Comparison of ENCODE assay signal across 9 mouse cellular contexts in the genomic region with DNA sequence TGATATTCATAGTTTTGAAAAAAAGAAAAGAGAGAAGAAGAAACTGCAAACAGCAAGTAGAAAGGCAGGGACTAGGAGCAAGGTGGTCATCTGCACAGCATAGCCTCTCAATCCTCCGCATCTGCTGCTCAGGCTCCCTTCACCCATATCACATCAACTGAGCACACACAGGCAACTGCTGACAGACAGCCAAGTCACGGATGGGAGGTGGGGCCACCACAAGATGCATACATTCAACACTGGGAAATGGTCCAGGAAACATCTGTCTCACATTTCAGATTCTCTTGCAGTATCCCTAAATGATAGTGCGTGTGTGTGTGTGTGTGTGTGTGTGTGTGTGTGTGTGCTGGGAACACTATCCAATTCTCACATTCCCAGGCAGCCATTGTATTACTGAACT.
DNase-seq lines count a peak whose midpoint lies in the region; ATAC-seq lines count a peak whose summit lies in the region.
"Had no signal": no experiment of that assay in that cellular context is flagged by ENCODE, and none has a peak within 500 bp of the region (broad histone marks: within the 10 kb centered on the region; RNA-seq: fewer than 3 reads in every experiment).

No protein-coding gene starts in this region.

- no peak overlapping the region for H3K4me2 ChIP-seq in neural tube, embryonic 11.5 days (ENCODE audit: low read depth)
- H3K4me2 ChIP-seq in limb, embryonic 11.5 days (ENCODE audit: low read depth, severe bottlenecking) = peak overlapping the region; percentile 28

- H3K9ac ChIP-seq in neural tube, embryonic 11.5 days (ENCODE audit: low read length) = no peak overlapping the region
- peak overlapping the region; percentile 39 for H3K9ac ChIP-seq in limb, embryonic 11.5 days (ENCODE audit: low read length)

- DNase-seq in heart, embryonic 10.5 days (ENCODE audit: low spot score) = peak; percentile 80
- DNase-seq in heart, postnatal 36 days = no peak
- DNase-seq in neural tube, embryonic 11.5 days (ENCODE audit: low spot score) = no peak
- DNase-seq in neural tube, embryonic 10.5 days (ENCODE audit: extremely low spot score, low spot score) = no peak
- DNase-seq in limb, embryonic 11.5 days (ENCODE audit: low spot score) = no peak
- no peak for DNase-seq in adrenal gland, adult (ENCODE audit: inconsistent age in 2 of 2, low spot score in 1 of 2)
- DNase-seq in thymus, postnatal 0 days (ENCODE audit: low spot score) = no peak
- DNase-seq in urinary bladder, postnatal 14 days (ENCODE audit: low spot score) = no peak
- DNase-seq: B cell, adult 2 months had no signal

- peaks cover 67% of the 10 kb centered on the region for H3K4me1 ChIP-seq in heart, embryonic 10.5 days
- H3K4me1 ChIP-seq in neural tube, embryonic 11.5 days (ENCODE audit: control insufficient read depth, insufficient read depth, low read length) = peaks cover 57% of the 10 kb centered on the region
- peaks cover 87% of the 10 kb centered on the region for H3K4me1 ChIP-seq in limb, embryonic 11.5 days (ENCODE audit: control insufficient read depth, insufficient read depth, low read length)

- peak; percentile 51; the same call in 1 of the 2 replicates for ATAC-seq in neural tube, embryonic 11.5 days (ENCODE audit: insufficient read depth, low FRiP score, low TSS enrichment)
- ATAC-seq in limb, embryonic 11.5 days (ENCODE audit: insufficient number of reproducible peaks, low FRiP score, low TSS enrichment, low read depth) = no peak

- H3K27me3 ChIP-seq in heart, embryonic 10.5 days (ENCODE audit: insufficient read depth, poor library complexity, severe bottlenecking) = no peaks in the 10 kb centered on the region
- H3K27me3 ChIP-seq in neural tube, embryonic 11.5 days (ENCODE audit: control insufficient read depth, insufficient read depth, low read length) = no peaks in the 10 kb centered on the region
- no peaks in the 10 kb centered on the region for H3K27me3 ChIP-seq in limb, embryonic 11.5 days (ENCODE audit: control insufficient read depth, insufficient read depth, low read length)

- peaks cover 13% of the 10 kb centered on the region for H3K36me3 ChIP-seq in heart, embryonic 10.5 days
- peaks cover 3% of the 10 kb centered on the region; the same call in 1 of the 2 replicates for H3K36me3 ChIP-seq in neural tube, embryonic 11.5 days (ENCODE audit: control insufficient read depth, insufficient read depth, low read length)
- peaks cover 4% of the 10 kb centered on the region for H3K36me3 ChIP-seq in limb, embryonic 11.5 days (ENCODE audit: control insufficient read depth, insufficient read depth, low read length)

- 24% methylated on average over 3 of the region's 3 CpGs for WGBS in heart, embryonic 10.5 days
- WGBS in neural tube, embryonic 11.5 days = 44% methylated on average over 3 of the region's 3 CpGs
- 23% methylated on average over 3 of the region's 3 CpGs for WGBS in limb, embryonic 11.5 days

- peak overlapping the region; percentile 83 for H3K27ac ChIP-seq in heart, embryonic 10.5 days
- H3K27ac ChIP-seq in neural tube, embryonic 11.5 days (ENCODE audit: low read depth, low read length) = peak overlapping the region; percentile 67
- H3K27ac ChIP-seq in limb, embryonic 11.5 days (replicated peaks; ENCODE audit: low read depth, low read length) = peak overlapping the region; percentile 95

- intact Hi-C loops in heart, postnatal 36 days (cut with DNase I) = no loop called here

- H3K9me3 ChIP-seq in heart, embryonic 10.5 days = no peaks in the 10 kb centered on the region
- no peaks in the 10 kb centered on the region for H3K9me3 ChIP-seq in neural tube, embryonic 11.5 days (ENCODE audit: control insufficient read depth, low read length)
- no peaks in the 10 kb centered on the region for H3K9me3 ChIP-seq in limb, embryonic 11.5 days (ENCODE audit: control insufficient read depth, low read length)

- no peak overlapping the region for H3K4me3 ChIP-seq in heart, embryonic 10.5 days
- no peak overlapping the region for H3K4me3 ChIP-seq in neural tube, embryonic 11.5 days (ENCODE audit: low read depth, low read length)
- no peak overlapping the region for H3K4me3 ChIP-seq in limb, embryonic 11.5 days (ENCODE audit: low read depth, low read length)
